Mouse (Mus musculus) left cerebral cortex, adult 18-20 months (tissue): ENCODE measurements around the gene Pdlim4. TPM values are rescaled to one million over a fixed set of nuclear protein-coding genes. Genes with fewer than 3 reads are reported as not detected.

Experiments used
- DNase-seq, 2 experiments: peaks; one replicate each; pipeline ENCODE4 v3.0.0; 2021 to 2022; ENCODE audit warnings: low spot score in 2 of 2, mixed read lengths in 1 of 2
- total RNA-seq, 2 experiments: library from RNA; stranded (reverse); gene quantifications; 2 replicates each; pipeline ENCODE4 v1.2.3; 2021

The Pdlim4 gene
- total RNA-seq, 2 experiments from 2014 or later, result 13.5 to 14.5 TPM

DNA sequence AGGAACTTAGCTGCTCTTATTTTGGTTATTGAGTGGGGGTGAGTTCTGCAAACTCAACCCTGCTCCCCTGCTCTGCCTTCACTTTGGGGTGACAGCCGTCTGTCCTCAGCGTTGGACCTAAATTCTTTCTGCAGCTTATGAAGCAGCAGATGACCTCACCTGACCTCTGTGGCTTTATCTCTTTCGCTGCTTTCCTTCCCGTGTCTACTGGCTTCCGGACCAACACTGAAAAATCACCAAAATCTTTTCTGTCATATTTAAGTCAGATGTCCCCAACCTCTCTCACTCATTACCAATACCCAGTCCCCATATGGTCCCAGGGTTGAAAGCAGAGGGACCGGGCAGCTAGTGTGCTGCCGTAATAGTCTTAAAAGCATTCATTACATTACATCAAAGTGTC, 23.4 kb upstream of the Pdlim4 start:
- no peak for DNase-seq

DNA sequence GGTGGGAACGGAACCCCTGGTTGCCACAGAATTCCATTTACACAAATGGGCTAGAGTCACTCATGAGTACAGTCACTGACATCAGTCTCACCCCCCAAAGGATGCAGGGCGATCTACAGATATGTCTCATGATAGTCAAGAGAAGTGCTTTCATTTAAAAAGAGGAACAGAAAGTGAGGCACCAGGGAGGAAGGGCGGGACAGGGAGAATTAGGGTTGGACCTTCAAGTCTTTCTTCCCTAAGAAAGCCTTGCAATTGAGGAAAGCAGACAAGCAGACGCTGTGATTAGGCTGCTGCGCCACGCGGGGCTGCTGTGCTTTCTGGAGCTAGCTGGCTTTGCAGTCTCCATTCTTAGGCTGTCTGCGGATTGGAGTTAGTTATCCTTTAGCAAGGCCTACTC, 22.9 kb upstream of the Pdlim4 start:
- DNase-seq, result no peak

DNA sequence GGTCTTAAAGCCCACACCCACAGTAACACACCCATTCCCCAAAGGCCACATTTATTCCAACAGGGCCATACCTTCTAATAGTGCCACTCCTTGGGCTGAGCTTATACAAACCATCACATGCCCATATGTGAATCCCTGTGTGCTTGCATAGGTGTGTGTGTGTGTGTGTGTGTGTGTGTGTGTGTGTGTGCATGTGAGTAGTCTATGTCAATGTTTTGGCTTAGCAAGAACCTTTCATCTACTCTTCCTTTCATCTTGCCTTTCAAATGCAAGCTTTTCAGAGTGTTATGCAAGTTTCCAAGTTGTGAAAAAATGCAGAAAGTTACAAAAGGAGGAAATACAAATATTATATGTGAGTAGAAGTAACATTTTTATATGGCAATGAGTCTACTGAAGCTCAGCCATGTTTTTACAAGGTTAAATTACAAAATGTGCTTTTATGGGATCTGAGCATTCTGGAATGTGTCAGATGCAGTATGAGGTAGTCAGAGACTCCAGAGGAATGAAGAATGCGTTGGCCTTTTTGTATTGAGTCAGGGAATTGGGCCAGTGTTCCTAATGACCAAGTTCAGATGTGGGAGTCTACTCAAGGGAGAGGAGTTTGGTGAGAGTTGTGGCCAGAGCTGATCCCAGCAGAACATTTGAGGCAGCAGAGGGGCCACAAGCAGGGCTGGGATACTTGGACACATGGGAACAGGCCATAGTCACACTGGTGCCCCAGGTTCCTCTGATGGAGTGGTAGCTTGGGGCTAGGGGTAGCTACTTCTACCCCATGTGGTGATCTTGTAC, 21.5 kb upstream of the Pdlim4 start:
- DNase-seq, result no peak

DNA sequence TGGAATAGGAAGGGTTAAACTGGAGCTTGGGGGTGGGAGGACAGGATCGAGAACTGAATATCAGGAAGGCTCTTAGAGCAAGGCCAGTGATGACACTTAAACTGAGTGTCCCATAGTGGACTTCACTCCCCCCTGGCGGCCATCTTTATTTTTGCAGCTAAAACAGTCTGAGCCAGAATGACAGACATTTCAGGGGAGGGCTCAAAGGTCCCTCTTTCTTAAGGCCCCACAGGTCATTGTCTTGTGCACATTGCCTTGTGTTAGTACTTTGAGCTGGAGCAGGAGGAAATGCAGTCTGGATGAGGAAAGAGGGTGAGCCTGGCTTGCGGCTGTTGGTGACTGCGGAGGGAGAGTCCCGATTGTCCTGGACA, 20.1 kb upstream of the Pdlim4 start:
- peak; percentile 66 to 81 for DNase-seq

DNA sequence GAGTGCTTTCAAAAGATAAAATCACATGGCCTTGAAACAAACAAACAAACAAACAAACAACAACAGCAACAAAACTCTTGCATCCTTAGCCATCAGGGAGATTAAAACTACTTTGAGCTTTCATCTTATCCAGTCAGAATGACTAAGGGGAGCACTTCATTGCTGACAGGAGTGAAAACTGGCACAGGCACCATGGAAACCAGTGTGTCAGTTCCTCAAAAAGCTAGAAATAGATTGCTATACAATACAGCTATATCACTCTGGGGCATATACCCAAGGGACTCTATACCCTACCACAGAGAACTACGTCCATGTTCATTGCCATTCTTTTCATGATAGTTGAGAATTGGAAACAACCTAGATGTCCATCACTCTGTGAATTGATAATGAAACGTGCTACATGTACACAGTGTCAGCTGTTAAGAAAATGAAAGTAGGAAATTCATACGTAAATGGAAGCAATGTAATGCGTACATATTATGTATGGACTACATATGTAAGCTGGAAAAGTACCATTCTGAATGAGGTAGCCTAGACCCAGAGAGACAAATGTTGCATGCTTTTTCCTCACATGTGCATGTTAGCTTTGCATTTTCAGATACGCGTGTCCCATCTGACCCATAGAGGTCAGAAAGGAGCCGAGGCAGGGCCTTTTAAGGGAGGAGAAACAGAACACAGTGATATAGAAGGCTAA, 19.6 kb upstream of the Pdlim4 start:
- DNase-seq, result no peak

DNA sequence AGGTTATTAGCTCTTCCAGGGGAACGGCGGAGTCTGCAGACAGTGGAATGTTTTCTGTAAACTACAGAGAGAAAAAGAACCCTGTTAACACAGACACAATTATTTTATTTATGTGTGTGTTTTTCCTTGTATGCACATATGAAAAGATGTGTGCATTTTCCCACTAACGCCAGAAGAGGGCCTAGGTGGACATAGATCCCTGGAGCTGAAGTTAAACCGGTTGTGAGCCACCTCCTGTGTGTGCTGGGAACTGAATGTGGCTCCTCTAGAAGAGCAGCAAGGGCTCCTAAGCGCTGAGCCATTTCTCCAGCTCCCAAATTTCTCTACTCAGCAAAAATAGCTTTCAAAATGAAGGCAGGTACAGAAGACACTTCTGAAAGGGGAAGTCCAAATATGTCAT, 17.0 kb upstream of the Pdlim4 start:
- no peak for DNase-seq

DNA sequence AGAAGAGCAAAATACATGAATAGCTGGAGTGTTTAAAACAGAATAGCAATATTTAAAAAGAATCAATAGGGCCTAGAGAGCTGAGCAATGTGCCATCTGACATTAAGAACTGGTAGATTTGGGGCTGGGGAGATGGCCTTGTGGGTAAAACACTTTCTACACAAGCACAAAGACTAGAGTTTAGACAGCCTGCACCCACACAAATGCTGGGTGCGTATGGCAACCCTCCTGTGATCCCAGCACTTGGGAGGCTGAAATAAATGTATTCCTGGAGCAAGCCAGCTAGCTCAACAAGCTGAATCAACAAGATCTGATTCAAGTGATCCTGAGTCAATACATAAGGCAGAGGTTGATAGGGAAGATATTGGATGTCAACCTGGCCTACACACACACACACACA, 16.2 kb upstream of the Pdlim4 start:
- no peak for DNase-seq

DNA sequence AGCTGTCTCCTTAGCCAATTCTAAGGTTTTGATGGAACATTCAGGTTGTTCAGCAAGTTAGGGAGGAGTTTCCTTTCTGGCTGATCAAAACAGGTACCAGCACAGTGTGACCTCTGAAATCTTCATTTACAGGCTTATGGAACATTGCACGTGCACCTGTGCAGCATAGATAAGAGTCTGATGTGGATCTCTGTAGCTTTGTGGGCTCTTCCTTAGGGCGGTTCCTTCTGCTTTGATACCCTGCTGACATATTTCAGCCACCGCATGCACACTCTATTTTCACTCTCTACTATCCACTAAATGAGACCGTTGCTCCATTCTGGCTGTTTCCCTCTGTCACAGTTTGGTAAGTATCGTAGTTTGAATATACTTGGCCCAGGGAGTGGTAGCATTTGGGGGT, 13.9 kb upstream of the Pdlim4 start:
- no peak for DNase-seq

DNA sequence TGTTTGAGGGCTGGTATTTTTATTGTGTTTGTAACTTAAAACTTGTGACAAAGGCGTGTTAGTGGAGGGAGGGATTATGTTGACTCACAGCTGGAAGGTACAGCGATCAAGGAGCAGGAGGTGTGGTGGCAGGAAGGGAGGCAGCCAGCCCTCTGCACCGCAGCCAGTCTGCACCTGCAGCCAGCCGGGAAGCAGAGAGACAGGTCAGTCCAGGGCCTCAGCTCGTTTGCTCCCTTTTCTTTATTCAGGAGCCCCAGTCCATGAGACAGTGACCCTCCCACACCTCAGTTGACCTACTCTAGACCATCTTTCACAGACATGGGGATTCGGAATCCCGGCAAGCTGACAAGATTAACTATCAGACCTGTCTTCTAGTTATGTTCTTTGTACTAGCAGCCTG, 11.6 kb upstream of the Pdlim4 start:
- no peak for DNase-seq

DNA sequence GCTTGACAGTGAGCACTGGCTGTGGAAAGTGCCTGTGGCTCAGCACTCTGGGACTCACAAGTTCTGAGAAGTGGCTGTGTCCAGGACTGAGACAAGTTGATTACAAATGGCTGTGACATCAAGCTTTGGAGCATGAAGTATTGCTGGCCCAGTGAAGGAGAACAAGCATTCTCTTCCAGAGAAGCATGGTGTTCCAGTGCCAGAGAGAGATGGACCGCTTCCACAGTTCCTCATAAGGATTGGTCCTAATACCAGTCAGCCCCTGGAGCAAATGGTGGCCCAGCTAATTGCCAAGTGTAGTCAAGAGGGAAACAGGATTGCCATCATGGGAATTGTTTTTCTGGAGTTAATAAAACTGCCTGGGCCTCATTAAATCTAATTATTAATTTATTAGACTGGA, 7.3 kb upstream of the Pdlim4 start:
- no peak for DNase-seq

DNA sequence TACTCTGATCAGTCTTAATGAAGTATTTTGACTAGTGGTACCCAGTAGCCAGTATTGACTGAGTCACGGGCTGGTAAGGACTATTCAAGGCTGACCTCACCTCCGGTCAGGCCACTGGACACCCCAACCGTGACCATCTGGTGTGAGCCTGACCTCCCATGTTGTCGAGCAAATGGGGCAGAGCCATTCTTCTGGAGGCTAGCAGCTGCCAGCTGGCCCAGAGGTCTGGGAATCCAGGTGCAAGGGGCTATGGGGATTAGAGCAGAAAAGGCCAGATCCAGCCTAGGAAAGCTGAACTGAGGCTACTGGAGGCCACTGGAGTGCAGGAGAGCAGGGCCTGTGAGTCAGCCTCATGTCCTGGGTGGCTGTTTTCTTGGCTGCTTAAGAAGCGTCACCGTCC, 6.5 kb upstream of the Pdlim4 start:
- no peak for DNase-seq

DNA sequence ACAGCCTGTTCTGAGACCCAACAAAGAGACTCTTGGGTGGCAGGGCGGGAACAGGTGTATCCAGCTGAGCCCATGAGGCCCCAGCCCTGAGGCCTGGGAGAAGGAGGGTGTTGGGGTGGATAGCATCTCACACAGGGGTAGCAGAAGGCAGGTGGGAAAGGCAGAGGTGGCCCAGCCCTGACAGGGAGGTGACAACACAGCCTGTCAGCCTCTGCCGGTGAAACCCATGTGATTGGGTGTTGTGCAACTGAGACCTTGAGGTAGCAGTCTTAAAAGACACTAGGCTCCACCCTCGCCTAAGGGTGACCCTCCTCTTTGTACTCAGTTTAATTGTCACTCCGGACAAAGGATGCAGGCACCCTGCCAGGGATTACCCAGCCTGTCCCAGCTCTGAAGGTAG, 4.5 kb upstream of the Pdlim4 start:
- no peak for DNase-seq

DNA sequence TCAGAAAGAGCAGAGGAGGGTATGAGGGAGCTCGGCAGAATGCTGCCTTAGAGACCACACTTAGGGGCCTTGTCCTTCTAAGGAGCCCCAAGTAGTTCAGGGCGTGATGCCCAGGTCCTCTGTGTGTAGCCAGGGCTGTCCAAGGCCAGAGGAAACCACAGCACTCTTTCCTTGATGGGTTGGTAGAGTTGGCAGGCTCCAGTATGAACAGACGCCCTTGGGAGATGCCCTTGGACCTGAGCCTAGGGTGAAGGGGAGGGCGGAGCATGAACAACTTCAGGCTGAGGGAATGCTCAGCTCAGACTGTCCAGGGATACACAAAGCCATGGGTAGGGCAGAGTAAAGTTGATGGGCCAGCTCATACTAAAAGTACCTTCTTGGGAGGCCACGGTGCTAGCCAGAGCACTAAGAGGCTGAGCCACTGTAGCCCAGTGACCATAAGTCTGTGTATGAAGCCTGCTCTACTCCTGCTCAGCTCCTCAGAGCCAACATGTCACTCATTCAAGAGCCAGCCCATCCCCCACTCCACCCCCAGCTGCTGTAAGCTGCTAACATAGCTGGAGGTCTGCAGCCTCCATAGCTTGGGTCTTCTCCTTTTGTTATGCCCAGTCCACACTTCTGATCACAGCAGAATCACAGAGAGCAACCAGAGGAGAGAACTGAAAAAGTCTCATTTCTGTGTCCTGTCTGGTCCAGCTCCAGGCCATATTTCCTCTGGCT, 3.1 kb upstream of the Pdlim4 start:
- no peak for DNase-seq

DNA sequence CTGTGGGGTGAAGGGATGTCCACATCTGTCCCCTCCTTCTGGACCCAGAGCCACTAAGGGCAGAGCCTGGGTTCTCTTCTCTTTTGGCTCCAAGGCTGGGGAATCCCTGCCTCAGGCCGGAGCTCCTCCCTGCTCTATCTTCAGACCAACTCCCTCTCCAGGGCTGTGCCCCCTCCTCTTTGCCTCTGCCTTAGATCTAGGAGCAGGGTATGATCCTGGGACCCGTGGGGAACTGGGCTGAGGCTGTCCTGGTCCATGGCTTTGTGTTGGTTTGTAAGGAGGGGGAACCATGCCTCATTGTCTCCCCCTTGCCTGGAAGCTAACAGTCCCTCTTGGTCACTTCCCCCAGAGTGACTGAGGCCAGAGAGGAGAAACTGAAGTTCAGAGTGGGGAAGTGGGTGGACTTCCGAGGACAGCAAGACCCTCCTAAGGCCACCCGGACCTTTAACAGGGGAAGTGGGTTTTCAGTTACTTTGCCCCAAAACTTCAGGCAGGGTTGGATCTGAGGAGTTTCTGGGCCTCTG, 756 bp downstream of the Pdlim4 start:
- DNase-seq, result no peak

DNA sequence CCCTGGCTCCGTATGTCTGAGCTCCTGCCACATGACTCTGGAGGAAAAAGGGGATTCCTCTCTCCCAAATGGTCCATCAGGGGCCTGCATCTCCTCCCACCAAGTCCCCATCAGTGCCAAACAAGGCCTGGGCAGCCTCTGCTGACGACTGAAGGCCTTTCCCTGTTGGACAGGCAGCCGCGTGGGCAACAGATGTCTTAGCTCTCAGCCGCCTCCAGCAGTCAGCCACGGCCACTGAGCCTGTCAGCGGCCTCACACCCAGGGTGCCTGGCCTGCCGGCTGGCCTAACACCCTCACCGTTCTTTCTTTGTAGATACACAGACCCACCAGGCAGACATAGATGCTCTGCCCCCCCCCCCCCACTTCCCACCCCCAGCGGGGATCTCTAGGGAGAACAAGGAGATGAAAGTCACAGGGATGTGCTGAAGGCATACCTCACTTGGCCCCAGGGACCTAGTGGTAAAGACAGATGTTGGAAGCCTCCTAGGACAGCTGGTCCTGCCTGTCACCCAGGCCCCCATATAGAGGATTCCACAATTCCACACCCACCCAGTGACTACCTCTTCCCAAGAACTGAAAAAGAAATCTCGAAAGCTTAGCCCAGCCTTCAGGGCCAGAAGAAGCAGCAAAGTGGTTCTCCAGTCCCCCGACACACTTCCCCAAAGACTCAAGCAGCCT, 1.4 kb downstream of the Pdlim4 start:
- DNase-seq, result no peak

DNA sequence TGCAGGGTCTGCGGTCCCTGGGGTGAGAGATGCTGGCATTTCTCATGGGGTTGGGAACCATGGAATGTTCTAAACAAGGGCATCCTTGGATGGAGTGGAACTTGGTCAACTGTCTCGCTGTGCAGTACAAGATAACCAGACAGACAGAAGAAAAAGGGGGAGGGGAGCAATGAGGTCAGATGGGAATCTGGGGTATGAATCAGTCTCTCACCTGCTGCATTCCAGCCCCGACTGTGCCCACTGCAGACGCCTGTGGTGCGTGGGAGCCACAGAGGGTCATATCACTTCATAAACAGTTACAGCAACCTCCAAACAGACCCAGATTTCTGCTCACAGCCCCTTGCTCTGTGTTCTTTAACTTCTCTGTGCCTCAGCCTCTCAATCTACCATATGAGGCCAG, 2.4 kb downstream of the Pdlim4 start:
- no peak for DNase-seq

DNA sequence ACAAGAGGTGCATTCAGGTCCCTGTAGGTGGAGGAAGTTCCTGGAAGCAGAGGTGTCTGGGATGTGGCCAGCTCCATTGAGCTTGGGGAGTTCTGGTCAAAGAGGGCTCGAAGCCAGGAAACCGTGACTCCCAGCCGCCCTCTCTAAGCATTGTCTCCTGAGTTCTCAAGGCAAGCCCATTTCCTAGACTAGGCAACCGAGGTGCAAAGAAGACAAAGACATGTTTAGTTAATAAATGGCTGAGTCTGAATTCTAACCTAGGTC, 3.0 kb downstream of the Pdlim4 start:
- DNase-seq, result no peak

DNA sequence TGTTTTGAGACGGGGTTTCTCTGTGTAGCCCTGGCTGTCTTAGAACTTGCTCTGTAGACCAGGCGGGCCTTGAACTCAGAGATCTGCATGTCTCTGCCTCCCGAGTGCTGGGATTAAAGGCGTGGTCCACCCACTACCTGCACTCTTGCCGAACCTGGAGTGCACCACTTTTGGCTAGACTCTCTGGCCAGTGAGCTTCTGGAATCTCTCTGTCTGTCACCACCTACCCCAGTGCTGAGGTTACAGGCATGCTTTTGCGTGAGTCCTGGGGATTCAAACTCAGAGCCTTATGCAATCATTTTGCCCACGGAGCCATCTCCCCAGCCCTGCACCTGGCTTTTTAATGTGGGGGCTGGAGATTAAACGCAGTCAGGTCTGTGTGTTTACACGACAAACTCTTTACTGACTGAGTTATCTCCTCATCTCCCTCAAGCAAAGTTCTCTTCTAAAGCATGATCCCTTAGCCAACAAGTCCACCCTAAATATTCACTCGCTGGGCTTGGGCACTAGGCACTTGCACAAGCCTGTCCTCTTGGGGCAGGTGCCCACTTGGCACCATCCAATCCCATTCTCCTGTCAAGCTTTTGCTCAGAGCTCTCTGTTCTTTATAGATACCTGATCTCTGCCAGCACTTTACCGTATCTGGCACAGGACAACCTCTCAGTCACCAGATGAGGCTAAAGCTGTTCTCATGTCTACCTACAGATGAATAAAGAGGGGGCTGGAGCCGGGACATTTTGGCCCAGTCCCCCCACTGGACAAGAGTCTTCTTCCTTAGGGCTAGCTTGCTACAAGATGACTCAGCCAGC, 3.5 kb downstream of the Pdlim4 start:
- DNase-seq, result no peak

DNA sequence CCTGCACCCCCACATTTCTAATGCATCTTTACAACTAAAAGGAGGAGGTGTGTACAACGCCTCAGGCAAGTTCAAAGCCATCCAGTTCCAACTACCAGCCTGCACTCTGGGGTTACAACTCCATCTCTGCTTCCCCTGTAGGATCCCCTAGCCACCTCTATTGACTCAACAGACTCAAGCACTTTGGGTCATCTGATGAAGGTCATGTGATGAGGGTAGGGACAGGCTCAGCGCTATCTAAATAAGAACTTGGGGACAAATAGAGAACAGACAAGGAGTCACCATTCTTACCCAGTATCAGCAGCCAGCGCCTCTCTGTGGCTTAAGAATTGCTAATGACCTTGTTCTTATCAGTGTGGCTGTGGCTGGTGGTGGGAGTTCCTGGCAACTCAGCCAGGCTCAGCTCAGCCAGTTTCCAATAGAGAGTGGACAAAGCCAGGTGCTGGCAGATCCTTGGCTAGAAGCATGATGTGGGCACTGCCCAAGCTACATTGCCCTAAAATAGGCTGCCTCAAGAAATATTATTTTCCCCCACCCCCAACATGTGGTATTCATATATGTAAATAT, 4.3 kb downstream of the Pdlim4 start:
- no peak for DNase-seq

DNA sequence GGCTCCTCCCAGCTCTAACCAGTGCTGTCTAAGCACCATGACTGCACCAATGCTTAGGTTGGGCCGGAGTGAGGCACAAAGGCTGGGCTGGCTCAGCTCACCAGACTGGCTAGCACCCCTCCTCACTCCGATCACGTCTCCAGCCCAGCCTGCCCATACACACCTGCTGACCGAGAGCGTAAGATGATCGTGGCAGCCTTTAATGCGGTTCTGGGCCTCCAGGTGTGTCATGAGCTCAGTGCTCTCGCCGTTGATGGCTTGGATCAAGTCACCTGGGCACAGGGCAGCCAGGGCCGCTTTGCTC, 5.4 kb downstream of the Pdlim4 start:
- no peak for DNase-seq
